14 mouse cellular contexts compared by ENCODE assay signal in the genomic region with DNA sequence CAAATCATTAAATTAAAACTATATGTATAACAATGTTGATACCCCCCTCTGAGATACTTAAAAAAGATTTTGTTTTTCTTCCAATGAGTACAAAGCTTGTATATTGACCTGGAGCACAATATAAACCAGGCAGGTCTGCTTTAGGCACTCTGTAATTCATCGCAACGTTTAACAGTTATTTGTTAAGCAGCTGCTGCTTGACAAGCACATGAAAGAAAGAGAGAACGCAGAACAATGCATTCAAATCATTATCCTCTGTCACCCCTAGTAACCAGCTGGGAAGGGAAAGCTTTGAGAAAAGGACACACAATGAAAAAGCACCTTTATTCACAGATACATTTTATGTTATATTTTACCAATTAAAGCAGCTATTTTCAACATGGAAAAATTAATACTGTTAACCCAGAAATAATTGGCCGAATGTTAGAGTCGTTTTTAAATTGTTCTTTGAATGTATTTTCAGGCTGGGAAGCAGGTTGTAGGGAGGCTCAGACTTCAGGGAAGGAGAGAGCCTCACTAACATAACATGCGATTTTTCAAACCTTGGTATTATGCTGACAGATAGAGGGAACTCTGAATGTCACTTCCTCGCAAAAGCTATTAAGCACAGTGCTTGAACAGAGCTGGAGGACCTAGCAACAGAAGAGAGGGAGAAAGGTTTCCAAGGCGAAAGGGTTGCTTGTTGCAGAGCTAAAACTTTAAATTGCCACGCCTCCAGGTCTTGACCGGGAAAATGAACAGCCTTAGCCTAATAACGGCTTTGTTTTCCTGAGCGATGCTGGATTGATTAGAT. TPM values are rescaled to one million over a fixed set of nuclear protein-coding genes. Genes with fewer than 3 reads are reported as not detected.
DNase-seq lines count a peak whose midpoint lies in the region; ATAC-seq lines count a peak whose summit lies in the region.
"Had no signal": no experiment of that assay in that cellular context is flagged by ENCODE, and none has a peak within 500 bp of the region (broad histone marks: within the 10 kb centered on the region; RNA-seq: fewer than 3 reads in every experiment).

No protein-coding gene starts in this region.

- no peak for ATAC-seq in embryonic facial prominence, embryonic 11.5 days (replicated peaks; ENCODE audit: insufficient number of reproducible peaks, low FRiP score, low TSS enrichment, low read depth)
- ATAC-seq in hindbrain, embryonic 13.5 days (ENCODE audit: low FRiP score), result peak; percentile 59; the same call in 1 of the 2 replicates
- peak; percentile 80 for ATAC-seq in midbrain, embryonic 15.5 days (replicated peaks)
- ATAC-seq in cerebellum, adult (ENCODE audit: insufficient number of reproducible peaks, low FRiP score, low TSS enrichment), result no peak
- no peak for ATAC-seq in kidney, embryonic 14.5 days (ENCODE audit: low FRiP score, low TSS enrichment)
- ATAC-seq: Patski had no signal

- no peaks in the 10 kb centered on the region for H3K9me3 ChIP-seq in embryonic facial prominence, embryonic 11.5 days (replicated peaks; ENCODE audit: control insufficient read depth, low read length)
- H3K9me3 ChIP-seq in hindbrain, embryonic 13.5 days, result no peaks in the 10 kb centered on the region
- no peaks in the 10 kb centered on the region for H3K9me3 ChIP-seq in midbrain, embryonic 15.5 days
- H3K9me3 ChIP-seq in kidney, embryonic 14.5 days (ENCODE audit: control insufficient read depth, low read length), result no peaks in the 10 kb centered on the region
- H3K9me3 ChIP-seq: embryonic facial prominence, embryonic 12.5 days; liver, embryonic 13.5 days had no signal

- H3K27me3 ChIP-seq in embryonic facial prominence, embryonic 11.5 days (ENCODE audit: control insufficient read depth, insufficient read depth, low read length), result no peaks in the 10 kb centered on the region
- peaks cover 19% of the 10 kb centered on the region; the same call in 1 of the 2 replicates for H3K27me3 ChIP-seq in hindbrain, embryonic 13.5 days
- peaks cover 9% of the 10 kb centered on the region; the same call in 1 of the 2 replicates for H3K27me3 ChIP-seq in midbrain, embryonic 15.5 days (replicated peaks)
- no peaks in the 10 kb centered on the region for H3K27me3 ChIP-seq in kidney, embryonic 14.5 days (ENCODE audit: control insufficient read depth, insufficient read depth, low read length)

- no peaks in the 10 kb centered on the region for H3K4me1 ChIP-seq in embryonic facial prominence, embryonic 11.5 days (ENCODE audit: control insufficient read depth, insufficient read depth, low read length)
- H3K4me1 ChIP-seq in hindbrain, embryonic 13.5 days (replicated peaks), result no peaks in the 10 kb centered on the region
- peaks cover 3% of the 10 kb centered on the region; the same call in 1 of the 2 replicates for H3K4me1 ChIP-seq in midbrain, embryonic 15.5 days
- H3K4me1 ChIP-seq in kidney, embryonic 14.5 days (ENCODE audit: control insufficient read depth, insufficient read depth, low read length), result no peaks in the 10 kb centered on the region
- H3K4me1 ChIP-seq: embryonic facial prominence, embryonic 12.5 days; liver, embryonic 13.5 days had no signal

- no peak overlapping the region for H3K4me3 ChIP-seq in embryonic facial prominence, embryonic 11.5 days (ENCODE audit: low read depth, low read length)
- H3K4me3 ChIP-seq in hindbrain, embryonic 13.5 days, result no peak overlapping the region
- H3K4me3 ChIP-seq in midbrain, embryonic 15.5 days, result no peak overlapping the region
- H3K4me3 ChIP-seq in kidney, embryonic 14.5 days (ENCODE audit: low read length), result no peak overlapping the region
- H3K4me3 ChIP-seq: embryonic facial prominence, embryonic 12.5 days; liver, embryonic 13.5 days had no signal

- no peaks in the 10 kb centered on the region for H3K36me3 ChIP-seq in embryonic facial prominence, embryonic 11.5 days (replicated peaks; ENCODE audit: control insufficient read depth, insufficient read depth, low read depth, low read length)
- H3K36me3 ChIP-seq in hindbrain, embryonic 13.5 days, result no peaks in the 10 kb centered on the region
- H3K36me3 ChIP-seq in midbrain, embryonic 15.5 days (replicated peaks), result no peaks in the 10 kb centered on the region
- no peaks in the 10 kb centered on the region for H3K36me3 ChIP-seq in kidney, embryonic 14.5 days (ENCODE audit: control insufficient read depth, insufficient read depth, low read length)
- H3K36me3 ChIP-seq: embryonic facial prominence, embryonic 12.5 days; liver, embryonic 13.5 days had no signal

- no peak overlapping the region for H3K27ac ChIP-seq in embryonic facial prominence, embryonic 11.5 days (replicated peaks; ENCODE audit: low read depth, low read length)
- peak overlapping the region; percentile 23; the same call in 1 of the 2 replicates for H3K27ac ChIP-seq in hindbrain, embryonic 13.5 days
- peak overlapping the region; percentile 4; the same call in 1 of the 2 replicates for H3K27ac ChIP-seq in midbrain, embryonic 15.5 days
- no peak overlapping the region for H3K27ac ChIP-seq in kidney, embryonic 14.5 days (ENCODE audit: low read depth, low read length)
- H3K27ac ChIP-seq: embryonic facial prominence, embryonic 12.5 days; liver, embryonic 13.5 days had no signal

- H3K9ac ChIP-seq in embryonic facial prominence, embryonic 11.5 days (replicated peaks; ENCODE audit: low read length), result no peak overlapping the region
- no peak overlapping the region; the same call in 1 of the 2 replicates for H3K9ac ChIP-seq in hindbrain, embryonic 13.5 days
- no peak overlapping the region for H3K9ac ChIP-seq in midbrain, embryonic 15.5 days
- no peak overlapping the region for H3K9ac ChIP-seq in kidney, embryonic 14.5 days (ENCODE audit: low read depth, low read length)
- H3K9ac ChIP-seq: embryonic facial prominence, embryonic 12.5 days; liver, embryonic 13.5 days had no signal

- 48% methylated on average over 12 of the region's 12 CpGs for WGBS in embryonic facial prominence, embryonic 11.5 days
- WGBS in hindbrain, embryonic 13.5 days, result 28% methylated on average over 12 of the region's 12 CpGs
- 34% methylated on average over 12 of the region's 12 CpGs for WGBS in midbrain, embryonic 15.5 days
- 59% methylated on average over 12 of the region's 12 CpGs for WGBS in kidney, embryonic 14.5 days

- DNase-seq in ZHBTc4 (ENCODE audit: low read depth, low spot score), result peak; percentile 3
- DNase-seq in embryonic facial prominence, embryonic 11.5 days (ENCODE audit: low spot score), result peak; percentile 24
- no peak for DNase-seq in left cerebral cortex, adult 9 months (ENCODE audit: low spot score in 2 of 2)
- DNase-seq in urinary bladder, adult 18-20 months (ENCODE audit: low spot score in 2 of 2), result no peak
- DNase-seq: liver, embryonic 13.5 days; thymus, postnatal 36 days had no signal

- H3K4me2 ChIP-seq in embryonic facial prominence, embryonic 11.5 days (ENCODE audit: low read depth, low read length), result no peak overlapping the region
- peak overlapping the region; percentile 39 for H3K4me2 ChIP-seq in hindbrain, embryonic 13.5 days
- no peak overlapping the region; the same call in 1 of the 2 replicates for H3K4me2 ChIP-seq in midbrain, embryonic 15.5 days
- no peak overlapping the region for H3K4me2 ChIP-seq in kidney, embryonic 14.5 days (replicated peaks; ENCODE audit: low read depth, low read length)
- H3K4me2 ChIP-seq: embryonic facial prominence, embryonic 12.5 days; liver, embryonic 13.5 days had no signal

RNA-seq across cellular contexts. Expression of gene Rnf138rt1, which starts 38.1 kb away (rescaled TPM):
- polyA plus RNA-seq in embryonic facial prominence, embryonic 11.5 days (2014; fragmentation: Nextera tagmentation; extraction: Ambion mirVana), result 0.35 TPM in 1 of 2 replicates, not detected in the other
- 2.3 and 2.6 TPM in 2 replicates for polyA plus RNA-seq in hindbrain, embryonic 13.5 days (2015; fragmentation: Nextera tagmentation; extraction: Ambion mirVana)
- polyA plus RNA-seq in midbrain, embryonic 15.5 days (2015; fragmentation: Nextera tagmentation; extraction: Ambion mirVana), result 4.1 and 5.1 TPM in 2 replicates
- 0.16 TPM in 1 of 2 replicates, not detected in the other for polyA plus RNA-seq in kidney, embryonic 14.5 days (2014; fragmentation: Nextera tagmentation; extraction: Ambion mirVana)
- polyA plus RNA-seq: heart, embryonic 16.5 days; kidney, adult 2 months; liver, embryonic 13.5 days; Patski had no signal

Comparison
In these comparisons a context has a peak if more than half of its experiments do, and no peak if none do; other contexts are left out.
1. DNase-seq: peak in ZHBTc4 (single experiment) and embryonic facial prominence, embryonic 11.5 days (single experiment); none in left cerebral cortex, adult 9 months (0 of 2) and urinary bladder, adult 18-20 months (0 of 2).
2. ATAC-seq: peak in hindbrain, embryonic 13.5 days (single experiment) and midbrain, embryonic 15.5 days (single experiment); none in embryonic facial prominence, embryonic 11.5 days (single experiment), cerebellum, adult (single experiment) and kidney, embryonic 14.5 days (single experiment).
3. H3K27ac ChIP-seq: peak in hindbrain, embryonic 13.5 days (single experiment) and midbrain, embryonic 15.5 days (single experiment); none in embryonic facial prominence, embryonic 11.5 days (single experiment) and kidney, embryonic 14.5 days (single experiment).